Mouse (Mus musculus): ENCODE measurements around the gene Nedd4.

Gene Nedd4

GRCm38 (mm10) chr9:72662691-72663533 is 766 bp downstream of the Nedd4 start:
- POLR2A ChIA-PET = interaction anchor here (0.6 to 17.7 kb wide), 56 partner anchors 7 to 672 kb away, joined by 3 to 762 read pairs (median 5); partner anchors contain the start of gene Rfx7 (in 2 of the 4)

DNA sequence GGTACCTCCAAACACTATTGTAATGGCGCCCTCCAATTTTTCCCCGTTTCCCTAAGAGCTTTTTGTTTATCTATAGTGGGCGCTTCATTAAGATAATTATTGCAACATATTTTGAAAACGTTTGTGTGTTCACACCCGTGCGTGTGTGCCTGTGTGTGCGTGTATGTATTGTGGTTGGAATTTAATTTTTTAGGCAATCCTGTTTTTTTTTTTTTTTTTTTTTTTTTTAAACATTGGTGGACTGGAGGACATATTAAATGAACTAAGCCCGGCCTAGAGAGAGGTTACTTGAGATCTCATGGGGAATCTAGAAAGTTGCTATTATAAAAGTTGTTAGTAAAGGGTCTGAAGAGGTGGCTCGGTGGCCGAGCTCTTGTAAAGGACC is 1.4 kb downstream of the Nedd4 start:
- POLR2A ChIA-PET = interaction anchor here (0.6 to 17.7 kb wide), 42 partner anchors 5 to 673 kb away, joined by 3 to 762 read pairs (median 7); partner anchors contain the start of genes Rfx7 (in 2 of the 4) and Nedd4 (in 1 of the 4)
- CTCF ChIA-PET = interaction anchor here in 3 of 4 experiments (0.6 to 5.0 kb wide), 8 partner anchors 8 to 152 kb away, joined by 3 to 27 read pairs (median 4); no protein-coding TSS in a partner anchor

More at GRCm38 (mm10) chr9:72662691-72663533, 766 bp downstream of the Nedd4 start:
- CTCF ChIA-PET = interaction anchor here in 3 of 4 experiments (0.5 to 5.0 kb wide), 11 partner anchors 8 to 1032 kb away, joined by 3 to 27 read pairs (median 5); no protein-coding TSS in a partner anchor

DNA sequence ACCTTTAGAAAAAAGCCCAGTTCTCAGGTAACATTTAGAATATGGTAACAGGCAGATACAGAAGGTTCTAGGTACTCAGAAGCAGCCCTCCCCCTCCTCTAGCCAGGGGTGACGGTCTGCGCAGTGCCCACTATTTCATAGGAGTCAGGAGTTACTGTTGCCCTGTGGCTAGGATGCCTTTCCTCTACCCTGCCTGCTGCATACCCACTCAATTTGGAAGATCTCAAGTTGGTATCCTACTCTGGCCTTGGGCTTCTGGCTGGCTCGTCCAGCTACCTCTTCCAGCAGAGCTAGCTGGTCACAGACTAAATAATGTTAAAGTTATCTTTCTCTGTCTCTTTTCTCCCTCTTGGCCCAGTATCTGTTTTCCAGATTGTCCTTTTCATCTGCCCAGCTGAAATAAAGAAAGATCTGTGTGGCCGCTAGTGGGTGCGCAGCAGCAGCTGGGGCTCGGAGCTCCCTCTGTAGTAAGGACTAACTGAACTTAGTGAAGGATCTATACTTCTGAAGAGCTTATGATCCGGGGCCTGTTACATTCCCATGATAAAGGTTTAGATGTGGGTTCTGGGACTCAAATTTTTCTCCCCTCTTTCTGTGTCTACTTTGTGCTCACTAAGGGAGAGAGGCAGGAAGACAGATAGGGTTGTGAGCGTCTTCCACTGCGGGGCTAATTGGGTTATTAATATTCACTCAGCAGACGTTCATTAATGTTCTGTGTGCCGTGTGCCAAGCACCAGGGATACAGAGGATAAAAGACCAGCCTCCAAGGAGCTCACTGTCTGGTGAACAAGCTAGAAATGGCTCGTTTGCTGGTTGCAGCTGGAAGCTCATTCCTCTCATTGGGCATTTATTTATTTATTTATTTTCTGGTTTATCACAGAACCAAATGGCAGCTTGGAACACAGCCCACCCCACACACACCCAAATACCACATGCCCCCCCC is 2.5 kb downstream of the Nedd4 start:
- ChIA-PET POLR2A (interaction anchor here (0.5 to 17.7 kb wide), 41 partner anchors 6 to 1822 kb away, joined by 3 to 762 read pairs (median 4); partner anchors contain the start of genes Nedd4 (in 1 of the 4) and Rfx7 (in 1 of the 4)), CTCF (interaction anchor here in 3 of 4 experiments (0.5 to 5.0 kb wide), 11 partner anchors 10 to 317 kb away, joined by 3 to 27 read pairs (median 5); no protein-coding TSS in a partner anchor)

- ChIA-PET CTCF (interaction anchor here in 3 of 4 experiments (0.6 to 5.0 kb wide), 7 partner anchors 10 to 224 kb away, joined by 3 to 27 read pairs (median 3); no protein-coding TSS in a partner anchor), POLR2A (interaction anchor here (0.6 to 17.7 kb wide), 29 partner anchors 7 to 484 kb away, joined by 3 to 762 read pairs (median 4); partner anchors contain the start of genes Nedd4 (in 1 of the 4) and Rfx7 (in 1 of the 4))
These were observed 3.4 kb downstream of the Nedd4 start for GRCm38 (mm10) chr9:72665517-72665916.

DNA sequence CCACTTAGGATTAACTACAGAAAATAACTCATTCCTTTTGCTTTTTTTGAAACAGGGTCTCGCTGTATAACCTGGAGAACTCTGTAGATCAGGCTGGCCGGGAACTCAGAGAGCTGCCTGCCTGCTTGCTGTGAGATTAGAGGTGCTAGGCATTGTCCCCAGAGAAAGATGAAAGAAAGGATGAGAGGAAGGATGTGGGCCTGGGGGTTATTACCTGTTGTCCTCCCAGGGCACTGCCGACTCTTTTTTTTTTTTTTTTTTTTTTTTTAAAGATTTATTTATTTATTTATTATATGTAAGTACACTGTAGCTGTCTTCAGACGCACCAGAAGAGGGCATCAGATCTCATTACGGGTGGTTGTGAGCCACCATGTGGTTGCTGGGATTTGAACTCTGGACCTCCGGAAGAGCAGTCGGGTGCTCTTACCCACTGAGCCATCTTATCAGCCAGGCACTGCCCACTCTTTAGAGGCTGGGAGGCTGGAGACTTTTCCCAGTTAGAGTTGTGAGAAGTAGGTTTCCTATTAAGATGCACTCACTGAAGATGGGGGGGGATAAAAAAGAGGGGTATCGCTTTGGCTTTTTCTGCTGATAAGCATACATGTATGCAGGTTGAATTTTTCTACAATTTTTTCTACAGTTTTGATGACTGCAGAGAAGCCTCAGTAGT is 4.3 kb downstream of the Nedd4 start:
- ChIA-PET CTCF (interaction anchor here in 3 of 4 experiments (0.5 to 5.0 kb wide), 12 partner anchors 10 to 466 kb away, joined by 3 to 27 read pairs (median 3); no protein-coding TSS in a partner anchor), POLR2A (interaction anchor here in 3 of 4 experiments (0.6 to 17.7 kb wide), 21 partner anchors 8 to 245 kb away, joined by 3 to 762 read pairs (median 3); partner anchors contain the start of gene Nedd4 (in 1 of the 3))

DNA sequence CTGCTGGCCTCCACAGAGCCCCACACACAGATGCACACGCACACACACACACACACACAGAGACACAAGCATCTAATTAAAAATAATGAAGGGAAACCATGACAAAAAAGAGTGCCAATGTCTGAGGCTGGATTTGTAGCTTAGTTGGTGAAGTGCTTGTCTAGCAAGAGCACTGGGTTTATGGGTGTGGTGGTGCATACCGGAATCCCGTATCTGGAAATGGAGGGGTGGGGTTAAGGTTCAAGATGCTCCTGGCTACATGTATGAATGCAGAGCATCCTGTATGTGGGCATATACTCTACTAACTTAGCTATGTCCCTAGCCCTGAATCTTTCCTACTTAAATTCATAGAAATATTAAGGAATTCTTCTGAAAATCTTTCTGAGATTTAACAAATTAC is 5.0 kb downstream of the Nedd4 start:
- POLR2A ChIA-PET = interaction anchor here in 3 of 4 experiments (0.6 to 17.7 kb wide), 18 partner anchors 9 to 172 kb away, joined by 3 to 762 read pairs (median 4); partner anchors contain the start of gene Nedd4 (in 1 of the 3)
- CTCF ChIA-PET = interaction anchor here in 3 of 4 experiments (0.5 to 5.0 kb wide), 9 partner anchors 10 to 465 kb away, joined by 3 to 27 read pairs (median 3); no protein-coding TSS in a partner anchor

DNA sequence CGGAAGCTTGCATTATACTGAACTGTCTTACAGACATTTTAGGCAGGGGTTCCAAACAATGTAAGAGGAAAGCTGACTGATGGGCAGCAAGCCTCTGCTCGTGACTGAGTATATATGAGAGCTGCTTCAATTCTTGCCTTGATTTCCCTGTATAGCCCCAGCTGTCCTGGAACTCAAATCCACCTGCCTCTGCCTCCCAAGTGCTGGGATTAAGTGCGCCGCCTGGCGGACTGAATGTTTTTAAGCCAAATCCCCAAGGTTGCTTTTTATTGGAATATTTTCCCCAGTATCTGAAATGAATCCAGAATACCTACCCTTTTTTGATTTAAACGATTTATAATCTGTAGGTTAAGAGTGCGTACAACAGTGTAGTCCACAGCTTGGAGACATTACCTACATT is 7.2 kb downstream of the Nedd4 start:
- ChIA-PET CTCF (interaction anchor here (0.5 to 3.7 kb wide), 14 partner anchors 8 to 63 kb away, joined by 3 to 24 read pairs (median 4); partner anchors contain the start of gene Nedd4 (in 1 of the 4)), POLR2A (interaction anchor here (1.0 to 17.7 kb wide), 20 partner anchors 9 to 138 kb away, joined by 3 to 762 read pairs (median 6); partner anchors contain the start of gene Nedd4 (in 2 of the 4))

DNA sequence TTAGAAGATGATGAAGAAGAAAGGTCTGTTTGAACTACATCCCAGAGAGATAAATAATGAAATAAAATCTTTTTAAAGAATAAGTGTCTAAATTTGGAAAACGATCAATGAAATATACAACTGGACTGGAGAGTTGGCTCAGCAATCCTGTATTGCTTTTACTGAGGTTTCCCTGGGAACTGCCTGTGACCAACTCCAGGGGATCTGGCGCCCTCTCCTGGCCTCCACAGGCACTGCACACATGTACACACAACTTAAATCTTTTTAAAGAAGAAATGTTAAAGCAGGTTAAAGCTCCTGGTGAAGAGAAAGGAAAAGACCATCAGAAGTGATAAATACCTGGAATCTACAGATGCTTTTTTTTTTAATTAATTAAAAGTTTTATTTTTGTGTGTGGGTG is 10.2 kb downstream of the Nedd4 start:
- ChIA-PET POLR2A (interaction anchor here in 3 of 4 experiments (0.6 to 7.4 kb wide), 15 partner anchors 9 to 141 kb away, joined by 3 to 138 read pairs (median 4); partner anchors contain the start of gene Nedd4 (in 3 of the 3)), CTCF (interaction anchor here (0.6 to 2.3 kb wide), 18 partner anchors 9 to 292 kb away, joined by 3 to 10 read pairs (median 4); partner anchors contain the start of gene Nedd4 (in 2 of the 4))

- CTCF ChIA-PET = interaction anchor here in 1 of 4 experiments (1.5 kb wide), 1 partner anchor 10 kb away, joined by 6 read pairs; no protein-coding TSS in a partner anchor
- POLR2A ChIA-PET = interaction anchor here in 2 of 4 experiments (0.5 to 7.4 kb wide), 24 partner anchors 9 to 1737 kb away, joined by 3 to 138 read pairs (median 5); partner anchors contain the start of gene Nedd4 (in 2 of the 2)
These were observed 13.0 kb downstream of the Nedd4 start for GRCm38 (mm10) chr9:72674957-72675744.

DNA sequence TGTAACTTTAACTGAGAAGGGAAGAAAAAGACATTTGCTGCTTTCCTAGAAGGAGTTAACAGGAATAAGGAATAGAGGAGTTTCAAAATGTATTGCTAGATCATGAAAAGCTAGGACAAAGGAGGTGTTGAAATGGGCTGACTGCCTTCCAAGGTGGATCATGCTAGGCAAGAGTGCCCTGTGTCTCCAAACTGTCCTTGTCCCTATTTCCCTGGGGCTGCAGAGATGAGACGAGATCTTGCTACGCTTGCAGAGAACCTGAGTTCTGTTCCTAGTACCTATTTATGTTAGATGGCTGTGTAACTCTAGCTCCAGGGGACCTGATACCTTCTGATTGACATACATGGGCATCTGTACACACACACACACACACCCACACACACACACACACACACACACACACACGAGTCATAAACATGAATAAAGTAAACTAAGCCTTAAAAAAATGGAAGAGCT is 13.6 kb downstream of the Nedd4 start:
- CTCF ChIA-PET = interaction anchor here in 1 of 4 experiments (1.0 to 1.5 kb wide), 3 partner anchors 10 to 41 kb away, joined by 3 to 6 read pairs (median 4); no protein-coding TSS in a partner anchor
- POLR2A ChIA-PET = interaction anchor here (0.5 to 7.4 kb wide), 26 partner anchors 9 to 1738 kb away, joined by 3 to 138 read pairs (median 5); partner anchors contain the start of gene Nedd4 (in 3 of the 4)

DNA sequence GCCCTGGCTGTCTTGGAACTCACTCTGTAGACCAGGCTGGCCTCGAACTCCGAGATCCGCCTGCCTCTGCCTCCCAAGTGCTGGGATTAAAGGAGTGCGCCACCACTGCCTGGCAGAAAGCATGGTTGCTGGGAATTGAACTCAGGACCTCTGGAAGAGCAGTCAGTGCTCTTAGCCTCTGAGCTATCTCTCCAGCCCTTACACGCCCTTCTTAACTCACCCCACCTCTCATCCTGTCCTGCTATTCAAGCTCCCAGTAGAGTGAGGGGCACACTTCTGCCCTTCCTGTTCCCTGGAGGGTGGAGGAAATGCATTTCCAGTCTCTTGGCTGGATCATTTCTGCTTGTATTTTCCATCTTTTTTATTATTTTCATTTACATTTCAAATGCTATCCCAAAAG is 15.5 kb downstream of the Nedd4 start:
- ChIA-PET CTCF (interaction anchor here in 2 of 4 experiments (0.6 to 1.4 kb wide), 2 partner anchors 10 to 146 kb away, joined by 3 to 4 read pairs; no protein-coding TSS in a partner anchor), POLR2A (interaction anchor here in 2 of 4 experiments (0.6 to 7.4 kb wide), 9 partner anchors 9 to 71 kb away, joined by 3 to 138 read pairs (median 4); partner anchors contain the start of gene Nedd4 (in 1 of the 2))

DNA sequence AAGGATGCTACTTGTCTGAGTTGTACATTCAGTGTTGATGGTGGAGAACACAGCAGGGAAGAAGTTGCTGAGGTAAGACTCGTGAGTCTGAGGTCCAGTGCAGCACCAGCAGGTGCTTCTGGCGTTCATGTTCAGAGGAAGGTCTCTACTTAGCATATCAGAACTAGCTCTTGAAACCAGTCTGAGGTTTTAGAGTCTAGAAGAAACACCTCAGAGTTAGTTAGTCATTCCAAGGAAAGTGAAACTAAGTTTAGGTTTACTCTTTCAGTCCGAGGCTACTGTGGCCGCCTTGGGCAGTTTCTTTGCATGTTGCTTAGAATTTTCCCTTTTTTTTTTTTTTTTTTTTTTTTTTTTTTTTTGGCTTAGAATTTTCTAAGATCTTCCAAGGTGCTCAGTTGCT is 16.6 kb downstream of the Nedd4 start:
- ChIA-PET CTCF (interaction anchor here in 1 of 4 experiments (0.5 to 0.8 kb wide), 2 partner anchors 56 to 84 kb away, joined by 4 to 5 read pairs; no protein-coding TSS in a partner anchor), POLR2A (interaction anchor here (0.6 to 7.4 kb wide), 15 partner anchors 9 to 386 kb away, joined by 3 to 138 read pairs (median 5); partner anchors contain the start of gene Nedd4 (in 1 of the 4))

GRCm38 (mm10) chr9:72681652-72682228 is 19.6 kb downstream of the Nedd4 start:
- CTCF ChIA-PET = interaction anchor here (0.6 to 1.9 kb wide), 14 partner anchors 9 to 471 kb away, joined by 3 to 6 read pairs (median 4); no protein-coding TSS in a partner anchor

GRCm38 (mm10) chr9:72683268-72683667 is 21.1 kb downstream of the Nedd4 start:
- ChIA-PET POLR2A (interaction anchor here in 2 of 4 experiments (1.1 to 2.4 kb wide), 4 partner anchors 13 to 43 kb away, joined by 4 to 15 read pairs (median 6); partner anchors contain the start of gene Nedd4 (in 1 of the 2)), CTCF (no interaction called here)

More at GRCm38 (mm10) chr9:72681652-72682228, 19.6 kb downstream of the Nedd4 start:
- POLR2A ChIA-PET = interaction anchor here (0.7 to 2.4 kb wide), 22 partner anchors 8 to 584 kb away, joined by 3 to 17 read pairs (median 4); partner anchors contain the start of genes Nedd4 (in 2 of the 4) and Rfx7 (in 1 of the 4)

GRCm38 (mm10) chr9:72685231-72685630 is 23.1 kb downstream of the Nedd4 start:
- POLR2A ChIA-PET = interaction anchor here in 2 of 4 experiments (0.6 to 4.4 kb wide), 10 partner anchors 8 to 45 kb away, joined by 3 to 36 read pairs (median 4); no protein-coding TSS in a partner anchor
- CTCF ChIA-PET = no interaction called here

All from embryonic stem cell, embryonic (primary cell).